Mouse (Mus musculus): Measurements from ENCODE around the gene A430033K04Rik.
A peak's percentile ranks its signal among the peaks of the same experiment; 100 is the strongest.

The A430033K04Rik gene

DNA sequence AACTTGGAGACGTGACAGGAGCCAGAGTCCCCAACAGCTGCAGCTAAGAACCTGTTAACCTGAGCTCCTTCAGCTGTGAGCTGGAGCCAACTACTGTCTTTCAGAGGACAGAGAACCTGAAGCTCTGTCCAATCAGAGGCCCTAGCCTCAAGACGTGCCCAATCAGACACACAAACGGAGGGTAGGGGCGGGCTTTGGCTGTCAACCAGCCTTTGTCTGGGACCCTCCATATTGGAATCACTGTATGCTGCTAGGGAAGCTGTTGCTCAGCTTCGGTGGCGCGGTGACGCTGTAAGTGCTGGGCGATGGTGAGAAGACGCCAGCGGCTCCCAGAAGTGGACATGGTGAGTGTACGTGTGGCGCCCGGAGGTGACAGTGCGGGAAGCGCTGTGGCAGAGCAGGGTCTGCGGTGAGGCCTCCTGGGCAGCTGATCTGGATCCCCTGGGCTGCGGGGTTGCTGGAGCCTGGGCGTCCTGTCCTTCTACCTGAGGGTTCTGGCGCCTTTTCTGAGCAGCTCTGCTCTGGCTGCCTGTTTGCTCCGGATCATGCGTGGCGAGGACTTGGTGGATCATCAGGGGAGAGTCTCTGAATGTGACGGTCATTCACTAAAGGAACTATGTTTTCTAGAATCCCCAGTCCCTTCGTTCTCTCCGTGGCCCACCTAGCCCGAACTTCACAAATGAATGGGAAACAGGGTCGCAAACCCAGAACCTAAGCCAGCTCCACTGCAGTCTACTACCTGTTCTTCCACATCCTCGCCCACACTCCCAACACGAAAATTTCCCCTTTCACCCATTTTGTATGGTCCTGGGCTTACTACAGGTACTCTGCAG is at the start of gene A430033K04Rik:
TSS of gene A430033K04Rik (plus strand) at position 215 of the 833 bp plus-strand sequence.
- DNase-seq (ENCODE audit: low read depth, low spot score), result peak; percentile 80

DNA sequence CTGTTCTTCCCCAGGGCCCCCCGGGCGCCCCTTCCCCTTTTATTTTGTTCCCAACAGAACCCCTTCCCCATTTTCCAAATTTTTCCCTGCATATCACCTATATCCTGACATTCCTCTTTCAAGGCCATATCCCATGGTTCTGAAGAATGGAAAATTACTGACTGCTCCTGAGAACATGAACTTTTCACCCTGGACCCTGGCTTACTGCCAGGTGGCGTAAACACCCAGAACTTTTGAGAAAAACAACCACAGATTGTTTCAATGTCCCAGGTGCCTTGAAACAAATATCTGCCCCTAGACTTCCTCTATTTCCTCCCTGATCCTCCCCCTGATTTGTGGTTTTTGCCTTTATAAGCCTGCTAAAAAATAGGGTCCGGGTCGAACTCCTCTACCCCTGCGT is 35.3 kb upstream of the A430033K04Rik start:
- no peak for DNase-seq (ENCODE audit: low read depth, low spot score)

DNA sequence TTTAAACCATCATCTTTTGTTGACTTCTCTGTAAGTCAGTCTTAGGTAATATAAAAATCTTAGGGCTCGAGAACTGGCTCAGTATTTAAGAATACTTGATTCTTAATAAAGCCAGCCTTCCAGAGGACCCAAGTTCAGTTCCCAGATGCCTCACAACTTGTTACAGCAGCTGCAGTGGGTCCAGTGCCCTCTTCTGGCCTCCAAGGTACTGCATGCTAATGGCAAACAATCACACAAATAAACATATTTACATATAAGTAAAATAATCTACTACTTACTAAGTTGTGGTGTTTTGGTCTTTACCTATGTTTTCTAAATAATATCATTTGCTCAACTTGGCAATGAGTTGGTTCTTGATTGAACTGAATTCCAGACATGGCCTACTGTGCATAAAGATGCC is 4.3 kb upstream of the A430033K04Rik start:
- no peak for DNase-seq (ENCODE audit: low read depth, low spot score)

DNA sequence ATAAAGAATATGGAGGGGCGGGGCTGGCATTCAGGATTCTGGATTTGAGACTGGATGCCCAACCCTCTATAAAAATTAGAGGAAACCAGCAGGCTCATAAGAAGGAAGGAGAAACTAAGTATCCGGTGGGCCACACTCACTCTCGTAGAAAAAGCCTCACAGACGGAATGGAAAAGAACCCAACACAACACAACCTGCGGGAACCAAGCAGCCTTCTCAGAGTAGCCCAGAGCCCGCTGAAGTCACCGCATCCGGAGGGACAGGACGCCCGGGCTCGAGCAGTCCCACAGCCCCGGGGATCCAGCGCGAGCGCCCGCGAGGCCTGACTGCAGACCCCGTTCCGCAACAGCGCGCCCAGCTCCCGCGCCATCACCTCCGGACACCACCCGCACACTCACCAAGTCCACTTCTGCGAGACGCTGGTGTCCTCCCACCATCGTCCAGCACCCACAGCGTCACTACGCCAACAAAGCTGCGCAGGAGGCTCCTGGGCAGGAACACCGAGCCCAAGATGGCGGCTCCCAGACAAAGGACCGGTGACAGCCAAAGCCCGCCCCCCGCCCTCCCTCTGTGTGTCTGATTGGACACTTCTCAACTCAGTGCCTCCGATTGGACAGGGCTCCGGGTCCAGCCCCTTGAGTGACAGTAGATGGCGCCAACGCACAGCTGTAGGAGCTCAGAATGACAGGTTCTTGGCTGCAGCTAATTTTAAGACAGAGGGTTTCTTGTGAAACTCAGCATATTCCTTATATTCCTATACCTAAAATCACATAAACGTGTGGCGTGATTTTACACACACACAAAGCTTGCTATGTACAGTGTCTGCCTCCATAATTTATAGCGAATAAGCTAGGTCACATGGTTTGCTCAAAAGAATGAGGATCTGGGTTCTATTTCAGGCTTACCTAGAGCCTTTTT is 3.2 kb upstream of the A430033K04Rik start, which contains the start of gene Zfp68:
TSS of gene Zfp68 (minus strand) at position 551 of the 918 bp plus-strand sequence.
- peak; percentile 89 for DNase-seq (ENCODE audit: low read depth, low spot score)

DNA sequence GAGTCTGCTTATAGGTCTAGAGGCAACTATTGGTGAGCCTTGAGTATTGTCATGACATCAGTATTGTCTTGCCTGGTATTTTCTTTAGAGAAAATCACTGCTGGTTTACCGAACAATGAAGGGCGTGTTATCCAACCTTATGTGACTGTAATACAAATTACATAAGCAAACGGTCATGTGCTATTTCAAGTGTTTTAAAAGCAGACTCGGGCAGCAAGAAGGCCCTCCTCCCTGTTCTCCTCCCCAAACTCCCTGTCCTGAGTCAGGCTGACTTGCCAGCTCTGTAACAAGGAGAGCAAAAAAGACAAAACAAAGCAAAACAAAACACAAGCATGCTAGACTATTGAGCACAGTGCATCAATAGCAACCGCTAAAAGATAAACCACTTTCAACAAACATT is 1.8 kb upstream of the A430033K04Rik start:
- no peak for DNase-seq (ENCODE audit: low read depth, low spot score)

DNA sequence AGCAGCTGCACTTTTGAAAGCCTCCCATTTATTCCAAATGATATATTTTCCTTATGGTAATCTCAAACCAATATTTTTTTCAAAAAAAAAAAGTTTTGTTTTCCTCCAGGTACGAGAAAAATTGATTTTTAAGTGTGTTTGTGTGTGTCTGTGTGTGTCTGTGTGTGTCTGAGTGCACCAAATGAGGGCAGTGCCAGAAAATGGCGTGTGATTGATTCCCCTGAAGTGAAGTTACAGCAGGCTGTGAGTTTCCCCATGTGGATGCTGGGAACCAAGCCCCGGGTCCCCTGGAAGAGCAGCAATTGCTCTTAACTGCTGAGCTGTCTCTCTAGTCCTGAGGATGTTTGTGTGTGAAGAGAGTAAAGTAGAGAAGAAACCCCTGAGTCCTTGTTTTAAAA is 818 bp downstream of the A430033K04Rik start:
- no peak for DNase-seq (ENCODE audit: low read depth, low spot score)

DNA sequence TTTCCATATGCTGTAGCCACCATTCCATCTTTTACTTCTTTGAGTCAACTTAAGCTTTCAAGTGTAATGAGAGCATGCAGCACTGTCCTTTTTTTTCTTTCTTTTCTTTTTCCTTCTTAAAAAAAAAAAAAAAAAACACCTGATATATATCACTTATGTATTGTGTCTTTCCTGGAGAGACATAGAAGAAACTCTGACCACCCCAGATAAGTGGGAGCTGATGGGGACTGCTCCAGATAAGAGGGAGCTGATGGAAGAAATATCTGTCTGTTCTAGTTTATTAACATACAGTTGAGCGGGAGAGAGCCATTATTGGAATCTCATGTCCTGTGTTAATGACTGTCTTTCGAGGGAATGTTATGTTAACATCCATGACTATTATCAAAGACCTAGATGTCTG is 13.8 kb downstream of the A430033K04Rik start:
- DNase-seq (ENCODE audit: low read depth, low spot score), result no peak

DNA sequence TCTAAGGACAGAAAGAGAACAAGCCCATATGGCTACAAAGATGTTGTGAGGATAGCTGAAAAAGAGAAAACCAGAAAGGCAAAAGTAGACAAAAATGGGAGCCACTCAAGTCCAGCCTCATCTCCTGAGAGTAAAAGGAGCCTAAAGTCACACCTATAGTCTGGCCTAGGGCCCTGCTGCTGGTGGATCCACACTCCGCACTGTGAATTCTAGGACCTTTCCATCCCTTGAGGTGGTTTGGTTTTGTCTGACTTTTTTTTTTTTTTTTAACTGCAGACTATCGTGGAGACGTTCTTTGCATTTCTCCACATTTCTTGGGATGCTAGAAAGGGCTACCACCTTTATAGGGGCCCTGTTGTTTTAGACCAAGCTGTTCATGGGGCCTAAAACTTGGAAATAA is 18.4 kb downstream of the A430033K04Rik start:
- DNase-seq (ENCODE audit: low read depth, low spot score), result no peak

DNA sequence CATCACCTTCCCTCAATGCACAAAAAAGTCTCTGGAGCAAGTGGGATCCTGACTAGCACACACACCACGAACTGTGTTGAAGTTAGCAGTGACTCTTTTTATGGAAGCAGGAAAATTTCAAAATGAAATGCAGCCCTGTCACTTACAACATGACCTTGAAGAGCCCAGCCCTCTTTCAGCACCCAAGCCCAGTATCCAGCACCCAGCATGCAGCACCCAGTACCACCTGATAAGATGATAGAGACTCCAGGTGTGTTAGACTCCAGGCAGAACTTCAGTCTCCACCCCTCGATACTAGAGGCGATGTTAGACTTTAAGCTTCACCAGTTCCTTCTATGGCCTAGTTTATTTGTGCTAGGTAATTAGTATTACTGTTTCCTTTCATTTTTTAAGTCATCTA is 19.1 kb downstream of the A430033K04Rik start:
- DNase-seq (ENCODE audit: low read depth, low spot score), result no peak

DNA sequence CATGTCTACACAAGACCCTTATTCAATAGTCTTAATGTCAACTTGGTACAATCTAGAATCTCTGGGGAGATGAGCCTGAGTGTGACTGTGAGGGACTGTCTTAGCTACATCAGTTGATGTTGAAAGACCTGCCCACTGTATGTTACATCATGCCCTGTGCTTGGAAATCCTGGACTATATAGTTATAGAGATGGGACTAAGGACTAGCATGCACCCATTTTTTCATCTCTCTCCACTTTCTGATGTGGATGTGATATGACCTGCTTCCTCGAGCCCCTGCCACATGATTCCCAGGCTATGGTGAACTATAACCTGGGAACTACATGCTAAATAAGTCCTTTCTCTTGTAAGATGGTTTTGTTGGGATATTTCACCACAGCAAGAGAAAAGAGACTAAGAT is 30.3 kb downstream of the A430033K04Rik start:
- no peak for DNase-seq (ENCODE audit: low read depth, low spot score)

DNA sequence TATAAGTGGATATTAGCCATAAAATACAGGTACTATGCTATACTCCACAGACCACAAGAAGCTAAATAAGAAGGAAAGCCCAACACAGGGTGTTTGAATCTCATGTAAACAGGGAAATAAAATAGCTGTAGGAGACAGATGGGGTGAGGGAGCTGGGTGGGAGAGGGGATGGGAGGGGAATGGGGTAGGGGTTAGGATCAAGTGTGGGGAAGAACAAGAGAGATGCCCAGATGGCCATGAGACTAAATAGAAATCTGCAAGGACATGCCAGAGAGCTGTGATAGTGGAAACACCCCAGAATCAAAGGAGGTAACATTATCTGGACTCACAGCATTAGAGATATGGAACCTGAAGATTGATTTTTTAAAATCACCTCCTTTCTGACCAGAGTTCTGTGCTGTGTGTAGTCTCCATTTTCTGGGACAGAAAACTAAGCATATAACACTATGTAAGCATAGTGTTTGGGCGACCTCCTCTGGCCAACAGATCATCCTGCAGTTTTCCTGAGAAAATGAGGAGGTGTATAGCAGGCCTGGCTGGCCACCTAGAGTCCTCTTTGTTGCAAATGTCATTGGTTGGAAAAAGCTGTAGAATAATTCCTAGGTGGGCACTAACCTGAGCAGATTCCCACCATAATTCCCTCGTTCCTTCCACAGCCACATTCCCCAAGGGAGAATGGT is 34.0 kb downstream of the A430033K04Rik start:
- DNase-seq (ENCODE audit: low read depth, low spot score), result no peak

DNA sequence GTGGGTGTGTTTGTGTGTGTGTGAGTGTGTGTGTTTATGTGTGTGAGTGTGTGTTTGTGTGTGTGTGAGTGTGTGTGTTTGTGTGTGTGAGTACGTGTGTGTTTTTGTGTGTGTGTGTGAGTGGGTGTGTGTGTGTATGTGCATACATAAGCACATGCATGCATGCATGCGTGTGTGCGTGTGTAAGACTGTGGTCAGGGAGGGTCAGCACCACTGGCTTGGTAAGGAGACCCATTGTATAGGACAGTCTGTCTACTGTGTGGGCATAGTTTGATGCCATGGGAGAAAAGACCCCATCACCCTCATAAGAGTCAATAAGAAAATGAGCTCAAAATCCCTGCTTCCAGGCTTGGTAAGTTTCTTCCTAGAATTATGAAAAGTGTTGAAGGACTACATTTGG is 34.7 kb downstream of the A430033K04Rik start:
- DNase-seq (ENCODE audit: low read depth, low spot score), result no peak

DNA sequence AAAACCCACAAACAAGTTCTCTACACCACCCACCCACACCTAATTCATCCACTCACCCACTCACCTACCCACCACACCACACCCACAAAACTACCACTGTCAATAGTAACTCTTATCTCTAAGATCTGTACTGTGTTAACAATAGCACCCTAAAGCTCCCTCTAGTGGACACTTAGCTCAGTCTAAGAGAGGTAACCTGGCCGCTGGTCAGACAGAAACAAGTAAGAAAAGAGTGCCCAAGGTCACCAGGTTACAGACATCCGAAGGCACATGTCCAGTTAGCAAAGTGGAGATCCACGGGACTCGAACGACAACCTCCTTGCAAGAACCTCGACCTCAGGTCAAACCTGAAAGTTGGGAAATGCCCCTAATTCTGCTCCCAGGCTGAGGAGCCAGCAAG is 35.2 kb downstream of the A430033K04Rik start:
- peak; percentile 34 for DNase-seq (ENCODE audit: low read depth, low spot score)

DNA sequence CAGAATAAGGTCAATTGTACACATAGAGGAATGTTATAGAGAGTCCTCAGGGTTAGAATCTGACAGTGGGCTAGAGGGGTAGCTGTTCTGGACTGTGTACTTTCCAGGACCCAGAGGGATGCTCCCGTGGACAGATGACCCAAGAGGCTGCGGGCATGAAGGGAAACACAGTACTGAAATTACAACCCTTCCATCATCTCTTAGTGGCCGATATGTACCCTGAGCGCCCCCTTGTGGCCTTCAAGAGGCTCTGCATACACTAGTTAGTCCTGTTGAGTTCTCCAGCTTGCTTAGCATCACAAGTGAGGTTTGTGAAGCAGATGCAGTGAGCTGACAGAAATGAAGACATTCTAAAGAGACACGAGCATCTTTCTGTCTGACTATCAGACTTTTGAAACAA is 36.3 kb downstream of the A430033K04Rik start:
- DNase-seq (ENCODE audit: low read depth, low spot score), result peak; percentile 50

DNA sequence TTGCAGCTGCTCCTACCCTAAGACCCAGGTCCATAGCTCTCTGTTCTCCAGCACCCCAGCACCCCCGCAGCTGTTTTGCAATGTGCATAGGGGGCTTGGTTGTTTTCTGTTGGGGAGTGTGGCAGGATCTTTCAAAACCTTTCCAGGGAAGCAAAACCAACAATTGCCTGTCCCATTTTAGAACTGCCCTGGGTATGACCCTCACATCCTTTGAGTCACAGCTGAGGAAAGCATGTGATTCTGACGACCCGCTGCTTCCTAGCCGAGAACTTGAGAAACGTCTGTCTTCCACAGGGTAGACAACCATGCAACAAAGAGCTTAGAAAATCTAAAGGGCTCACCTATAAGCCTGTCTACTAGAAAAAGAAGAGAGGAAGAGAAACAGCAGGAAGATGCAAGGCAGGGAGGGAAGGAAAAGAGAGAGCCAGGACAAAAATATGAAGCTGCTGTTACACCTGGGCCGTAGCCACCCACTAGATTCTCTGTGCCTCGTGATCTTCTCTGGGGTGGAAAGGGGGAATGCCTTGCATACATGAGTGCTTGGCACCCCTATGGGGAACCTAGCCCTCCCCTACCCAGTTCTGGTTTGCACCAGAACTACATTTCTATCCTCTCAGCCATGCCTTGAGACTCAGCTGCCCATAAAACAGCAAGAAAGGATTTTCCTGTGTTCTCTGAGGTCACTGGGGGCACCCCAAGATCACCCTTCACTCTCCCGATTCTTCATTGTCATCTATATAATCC is 60.5 kb downstream of the A430033K04Rik start:
- no peak for DNase-seq (ENCODE audit: low read depth, low spot score)

DNA sequence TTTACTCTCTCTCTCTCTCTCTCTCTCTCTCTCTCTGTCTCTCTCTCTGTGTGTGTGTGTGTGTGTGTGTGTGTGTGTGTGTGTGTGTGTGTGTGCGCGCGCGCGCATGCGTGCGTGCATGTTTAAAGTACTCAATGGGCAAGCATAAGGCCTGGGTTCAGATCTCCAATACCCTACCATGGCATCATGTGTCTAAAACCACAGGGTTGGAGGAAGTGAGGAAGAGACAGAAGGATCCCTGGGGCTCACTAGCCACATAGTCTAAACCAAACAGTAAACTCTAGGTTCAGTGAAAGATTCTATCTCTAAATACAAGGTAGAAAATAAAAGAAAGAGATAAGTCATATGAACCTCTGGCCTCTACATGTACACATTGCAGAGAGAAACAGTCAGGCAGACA is 61.2 kb downstream of the A430033K04Rik start:
- no peak for DNase-seq (ENCODE audit: low read depth, low spot score)

DNA sequence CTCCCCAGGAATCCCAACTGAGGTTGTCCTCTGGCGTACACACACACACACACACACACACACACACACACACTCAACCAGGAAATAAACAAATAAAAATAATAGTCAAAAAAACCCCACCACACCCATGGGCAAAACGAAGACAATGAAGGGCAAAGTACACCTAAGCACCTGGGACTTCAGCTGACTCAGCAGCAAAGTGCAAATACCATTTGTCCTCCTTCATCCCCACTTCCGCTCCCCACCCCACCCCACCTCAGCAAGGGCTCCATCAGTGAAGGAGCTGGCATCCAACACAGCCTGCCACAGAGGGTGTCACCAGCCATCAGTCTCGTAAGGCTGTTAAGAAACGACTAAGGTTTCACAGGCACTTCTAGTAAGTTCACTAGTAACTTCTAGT is 64.8 kb downstream of the A430033K04Rik start:
- DNase-seq (ENCODE audit: low read depth, low spot score), result no peak

DNA sequence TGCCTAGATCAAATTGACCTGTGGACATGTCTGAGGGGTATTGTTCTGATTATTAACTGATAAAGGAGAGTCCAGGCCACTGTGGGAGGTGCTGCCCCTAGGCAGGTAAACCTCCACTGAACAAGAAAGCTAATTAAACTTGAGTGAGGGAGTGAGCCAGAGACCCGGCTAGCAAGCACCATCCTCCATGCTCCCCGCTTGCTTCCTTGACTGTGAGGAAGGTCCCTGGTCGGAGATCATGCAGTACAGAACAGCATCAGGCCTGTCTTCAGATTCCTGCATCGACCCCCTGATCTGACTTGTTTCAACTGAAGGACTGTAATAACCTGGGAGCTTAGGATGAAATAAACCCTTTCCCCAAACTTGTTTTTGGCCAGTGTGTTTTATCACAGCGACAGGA is 66.6 kb downstream of the A430033K04Rik start:
- DNase-seq (ENCODE audit: low read depth, low spot score), result no peak

DNA sequence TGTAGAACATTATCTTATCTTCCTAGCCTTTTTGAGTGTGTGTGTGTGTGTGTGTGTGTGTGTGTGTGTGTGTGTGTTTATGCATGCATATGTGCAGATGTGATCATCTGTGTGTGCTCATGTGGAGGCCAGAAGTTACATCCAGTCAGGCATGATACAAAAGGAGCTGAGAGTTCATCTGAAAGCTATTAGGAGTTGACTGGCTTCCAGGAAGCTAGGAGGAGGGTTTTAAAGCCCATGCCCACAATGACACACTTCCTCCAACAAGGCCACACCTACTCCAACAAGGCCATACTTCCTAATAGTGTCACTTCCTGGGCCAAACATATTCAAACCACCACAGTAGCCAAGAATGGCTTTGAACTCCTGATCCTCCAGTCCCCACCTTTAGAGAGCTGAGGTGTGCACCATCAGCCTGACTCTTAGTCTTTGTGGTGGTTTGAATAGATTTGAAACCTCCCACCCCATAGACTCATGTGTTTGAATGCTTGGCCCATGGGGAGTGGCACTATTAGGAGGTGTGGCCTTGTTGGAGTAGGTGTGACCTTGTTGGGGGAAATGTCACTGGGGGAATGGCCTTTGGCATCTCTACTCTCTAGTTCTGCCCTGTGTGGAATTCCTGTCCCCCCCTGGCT is 70.4 kb downstream of the A430033K04Rik start:
- DNase-seq (ENCODE audit: low read depth, low spot score), result no peak

DNA sequence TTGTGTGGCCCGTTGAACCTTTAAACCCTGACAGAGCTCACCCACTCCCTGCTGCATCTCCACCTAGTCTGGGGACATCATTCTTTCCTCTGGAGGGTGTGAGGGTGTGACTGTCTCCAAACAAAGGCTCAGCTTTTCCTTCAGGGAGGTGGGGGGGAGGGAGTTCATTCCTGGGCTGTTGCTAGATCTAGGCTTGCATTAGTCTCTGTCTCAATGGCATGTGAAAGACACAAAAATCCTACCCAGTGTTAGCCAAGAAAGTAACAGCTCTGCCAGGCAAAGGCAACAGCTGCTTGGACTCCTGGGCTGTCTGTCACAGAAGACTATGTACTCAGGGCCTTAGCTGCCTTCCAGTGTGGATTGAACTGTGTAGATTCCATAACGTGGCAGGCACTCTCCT is 71.4 kb downstream of the A430033K04Rik start:
- no peak for DNase-seq (ENCODE audit: low read depth, low spot score)
